Mouse (Mus musculus) v-Abl transformed pro-B cells (cell line): Measurements from ENCODE around the gene Foxp1.

Source experiments
- in situ Hi-C, 2 experiments: fragments of 400-800 bp; cut with MboI; formaldehyde crosslinking; loops; one replicate each; pipeline ENCODE4 v1.15.1; 2025; ENCODE audit not compliant: unreplicated experiment in 2 of 2

The Foxp1 gene

DNA sequence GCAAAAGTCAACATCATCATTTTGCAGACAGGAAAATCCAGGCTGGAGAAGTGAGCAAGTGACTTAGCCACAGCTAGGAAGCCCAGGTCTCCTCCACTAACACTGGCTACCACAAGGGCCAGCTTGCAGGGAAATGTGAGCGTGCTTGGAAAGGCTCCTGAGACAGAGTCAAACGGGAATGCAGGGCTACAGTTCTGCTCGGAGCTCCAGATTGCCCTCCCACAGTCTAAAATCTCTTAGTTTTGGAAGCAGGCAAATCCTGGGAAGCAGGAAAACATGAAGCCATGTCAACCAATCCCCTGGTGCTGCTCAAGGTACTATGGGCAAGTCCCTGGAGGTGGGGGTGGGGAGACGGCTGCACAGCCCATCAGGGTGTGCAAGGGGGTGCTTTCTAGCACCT, 75.1 kb downstream of the Foxp1 start:
- in situ Hi-C loops, result no loop called here

- in situ Hi-C loops, result no loop called here
Measured at GRCm38 (mm10) chr6:99446801-99447415, 75.6 kb downstream of the Foxp1 start.

GRCm38 (mm10) chr6:99443460-99443859, 79.1 kb downstream of the Foxp1 start:
- in situ Hi-C loops, result no loop called here

DNA sequence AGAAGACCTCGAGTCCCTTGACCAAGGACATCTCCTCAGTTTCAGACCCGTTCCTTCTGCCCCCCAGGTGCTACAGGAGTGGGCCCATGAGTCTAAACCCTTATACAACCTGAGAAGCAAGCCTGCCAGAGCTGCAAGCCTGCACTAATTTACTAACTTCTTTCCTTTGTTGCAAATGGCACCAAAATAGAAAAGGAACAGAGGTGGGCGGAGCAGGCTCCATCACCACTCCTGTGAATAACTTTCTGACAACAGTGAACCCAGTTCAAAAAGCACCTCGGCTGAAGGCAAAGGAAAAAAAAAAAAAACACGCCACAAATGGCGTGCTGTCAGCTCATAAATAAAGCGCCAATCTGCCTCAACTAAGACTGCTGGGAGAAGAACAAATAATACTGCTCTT, 81.4 kb downstream of the Foxp1 start:
- in situ Hi-C loops, result no loop called here

- in situ Hi-C loops, result no loop called here
Measured at GRCm38 (mm10) chr6:99440606-99441005, 81.9 kb downstream of the Foxp1 start.

- in situ Hi-C loops, result no loop called here
Measured at GRCm38 (mm10) chr6:99439878-99440361, 82.6 kb downstream of the Foxp1 start.

DNA sequence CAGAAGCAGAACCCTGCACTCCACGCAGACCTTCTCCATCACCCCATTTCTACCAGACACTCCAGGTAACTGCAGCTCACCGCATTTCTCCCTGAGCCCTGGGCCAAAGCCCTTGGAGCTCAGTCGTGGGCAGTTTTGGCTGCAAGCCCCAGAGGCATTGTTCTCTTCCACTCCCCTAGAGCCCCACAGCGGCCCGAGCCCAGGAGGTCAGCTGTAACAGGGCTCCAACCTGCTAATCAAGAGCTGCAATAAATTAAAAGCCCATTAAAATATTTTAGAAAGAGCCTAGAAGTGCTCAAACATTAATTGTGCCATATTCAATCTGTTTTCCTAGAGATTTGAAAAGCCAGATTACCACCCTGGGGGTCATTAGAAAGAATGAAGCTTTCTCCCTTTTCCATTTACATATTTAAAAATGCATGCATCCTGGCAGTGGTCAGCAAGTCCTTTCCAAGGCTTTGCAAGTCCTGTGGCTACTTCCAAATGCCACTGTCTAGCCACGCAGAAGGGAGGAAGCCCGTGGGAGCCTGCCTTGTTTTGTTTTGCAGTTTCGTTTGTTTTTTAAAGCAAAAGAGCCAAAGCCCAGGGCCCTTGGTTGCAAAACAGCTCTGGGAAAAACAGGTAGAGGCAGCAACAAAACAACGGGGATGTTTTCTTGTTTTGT, 83.2 kb downstream of the Foxp1 start:
- in situ Hi-C loops, result no loop called here

GRCm38 (mm10) chr6:99436371-99436770, 86.2 kb downstream of the Foxp1 start:
- in situ Hi-C loops, result no loop called here

DNA sequence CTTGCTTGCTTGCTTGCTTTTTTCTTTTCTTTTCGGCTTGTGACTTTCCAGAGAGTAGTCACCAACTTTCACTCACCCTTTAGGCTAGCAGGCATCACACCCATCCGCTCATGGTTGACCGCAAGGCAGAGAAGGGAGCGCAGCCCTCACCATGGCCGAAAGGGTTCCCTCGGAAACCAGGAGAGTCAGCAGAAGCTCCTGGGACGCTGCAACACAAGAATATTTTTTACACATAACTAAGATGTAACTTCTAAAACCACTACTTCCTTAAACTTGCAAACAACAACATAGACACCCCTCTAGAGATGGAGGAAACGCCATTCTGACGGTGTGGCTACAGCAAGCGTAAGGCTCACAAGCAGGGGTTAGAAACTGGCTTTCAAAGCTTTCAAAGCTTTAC, 87.4 kb downstream of the Foxp1 start:
- in situ Hi-C loops, result no loop called here

- in situ Hi-C loops, result loop anchor here in 1 of 2 experiments (5.0 kb wide), 1 partner anchor 46 kb away; no protein-coding TSS in a partner anchor
Measured at GRCm38 (mm10) chr6:99433006-99433405, 89.5 kb downstream of the Foxp1 start.

DNA sequence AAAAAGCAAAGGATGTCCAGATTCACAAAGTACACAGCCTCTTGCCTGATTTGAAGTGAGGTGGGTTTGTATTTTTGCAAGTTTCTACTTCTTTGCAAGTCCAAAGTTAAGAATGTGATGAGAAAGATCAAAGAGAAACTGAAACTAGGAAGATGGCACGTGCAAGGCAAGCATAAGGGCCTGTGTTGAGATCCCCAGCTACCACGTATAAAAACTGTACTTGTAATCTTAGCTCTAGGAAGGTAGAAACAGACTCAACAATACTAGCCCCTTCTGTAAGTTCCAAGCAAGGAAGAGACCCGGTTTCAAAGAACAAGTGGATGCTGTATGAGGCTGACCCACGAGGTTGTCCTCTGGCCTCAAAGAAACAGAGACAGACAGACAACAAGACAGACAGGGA, 90.6 kb downstream of the Foxp1 start:
- in situ Hi-C loops, result loop anchor here in 1 of 2 experiments (5.0 kb wide), 1 partner anchor 45 kb away; no protein-coding TSS in a partner anchor

- in situ Hi-C loops, result loop anchor here in 1 of 2 experiments (5.0 kb wide), 1 partner anchor 43 kb away; no protein-coding TSS in a partner anchor
Measured at GRCm38 (mm10) chr6:99430560-99430959, 92.0 kb downstream of the Foxp1 start.

- in situ Hi-C loops, result loop anchor here in 1 of 2 experiments (5.0 kb wide), 1 partner anchor 42 kb away; no protein-coding TSS in a partner anchor
Measured at GRCm38 (mm10) chr6:99429378-99430131, 93.0 kb downstream of the Foxp1 start.

DNA sequence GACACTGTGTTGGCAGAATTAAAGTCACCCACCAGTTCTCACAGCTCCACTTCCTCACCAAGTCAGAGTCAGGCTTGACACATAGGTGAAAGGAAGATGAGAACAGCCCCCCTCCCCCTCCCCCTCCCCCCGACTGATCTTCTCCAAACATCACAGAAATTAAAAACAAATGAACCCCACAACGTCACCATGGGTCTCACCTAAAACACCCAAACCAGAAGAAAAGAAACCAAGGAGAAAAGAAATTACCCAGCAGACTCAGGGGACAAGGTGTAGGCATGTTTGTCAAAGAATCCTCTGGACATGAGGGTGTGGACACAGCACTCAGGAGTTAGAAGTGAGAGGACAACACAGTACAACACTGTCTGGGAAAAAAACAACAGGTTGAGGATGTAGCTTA, 93.6 kb downstream of the Foxp1 start:
- in situ Hi-C loops, result no loop called here

DNA sequence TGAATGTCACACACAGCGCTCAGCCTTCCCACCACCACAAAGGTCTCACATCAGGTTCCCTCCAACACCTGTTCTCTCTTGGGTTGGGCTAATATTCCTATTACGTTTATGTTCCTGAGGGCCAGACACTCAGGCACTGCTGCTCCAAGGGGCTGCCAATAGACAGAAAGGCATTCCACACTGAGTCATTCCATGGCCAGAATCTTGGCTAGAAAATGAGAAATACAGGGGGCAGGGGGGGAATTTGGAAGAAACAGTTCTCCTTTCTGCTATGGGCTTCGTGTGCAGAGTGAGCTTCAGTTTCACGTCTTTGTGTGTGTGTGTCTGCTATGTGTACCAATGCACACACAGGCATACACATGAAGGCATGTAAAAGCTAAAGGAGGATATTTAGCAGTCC, 95.2 kb downstream of the Foxp1 start:
- in situ Hi-C loops, result no loop called here

GRCm38 (mm10) chr6:99425044-99425443, 97.5 kb downstream of the Foxp1 start:
- in situ Hi-C loops, result no loop called here

DNA sequence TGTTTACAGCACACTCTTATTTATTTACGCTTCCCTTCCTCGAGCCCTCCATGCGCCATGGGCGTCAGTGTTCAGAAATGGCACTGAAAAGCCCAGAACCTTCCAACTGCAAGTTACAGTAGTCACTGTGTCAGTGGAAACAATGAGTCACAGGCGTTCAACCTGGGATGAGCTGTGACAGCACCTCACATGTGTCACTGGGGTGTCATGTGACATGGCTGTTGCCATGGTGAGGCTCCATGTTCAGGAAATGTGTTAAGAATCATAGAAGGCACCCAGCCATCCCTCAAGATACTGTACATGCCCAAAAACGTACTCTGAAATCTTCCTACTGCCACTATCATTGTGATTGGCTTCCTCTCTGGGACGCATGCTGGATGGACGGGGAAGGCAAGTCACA, 101.9 kb downstream of the Foxp1 start:
- in situ Hi-C loops, result no loop called here

- in situ Hi-C loops, result no loop called here
Measured at GRCm38 (mm10) chr6:99412598-99412997, 109.9 kb downstream of the Foxp1 start.

- in situ Hi-C loops, result no loop called here
Measured at GRCm38 (mm10) chr6:99409602-99410001, 112.9 kb downstream of the Foxp1 start.

- in situ Hi-C loops, result no loop called here
Measured at GRCm38 (mm10) chr6:99408880-99409279, 113.6 kb downstream of the Foxp1 start.

GRCm38 (mm10) chr6:99403755-99404390, 118.6 kb downstream of the Foxp1 start:
- in situ Hi-C loops, result no loop called here
